In the genomic region with DNA sequence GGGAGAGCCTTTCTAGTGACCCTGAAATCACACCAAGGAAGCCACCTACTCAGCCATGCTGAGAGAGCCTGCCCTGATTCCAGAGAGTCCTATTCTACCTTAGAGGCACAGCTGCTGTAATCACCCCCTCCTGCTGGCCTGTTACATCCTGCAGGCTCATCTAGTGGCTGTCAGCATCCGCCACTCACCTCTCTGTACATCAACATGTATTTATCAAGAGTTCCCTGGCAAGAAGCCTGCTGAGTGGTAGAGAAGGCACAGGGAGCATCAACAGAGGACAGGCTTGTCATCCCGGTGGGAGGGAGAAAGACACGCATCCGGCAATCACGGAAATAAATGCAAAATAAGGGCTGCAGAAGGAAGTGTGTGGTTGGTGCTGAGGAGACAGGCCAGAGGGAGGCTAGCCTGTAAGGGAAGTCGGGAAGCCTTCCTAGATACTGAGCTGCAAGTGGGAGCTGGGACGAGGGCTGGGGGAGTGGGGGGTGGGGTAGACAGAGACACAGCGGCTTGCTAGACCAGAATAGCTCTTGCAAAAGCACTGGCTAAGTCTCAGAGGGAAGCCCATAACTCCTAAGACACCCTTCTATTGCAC, we compare ENCODE assay signal across 8 mouse cellular contexts.
DNase-seq lines count a peak whose midpoint lies in the region; ATAC-seq and TF ChIP-seq lines count a peak whose summit lies in the region.

No protein-coding gene starts in this region.

- no peak overlapping the region for H3K4me3 ChIP-seq in left cerebral cortex, adult 2 months
- H3K4me3 ChIP-seq in forebrain, embryonic 10.5 days: no peak overlapping the region
- no peak overlapping the region for H3K4me3 ChIP-seq in intestine, embryonic 16.5 days (ENCODE audit: low read length)
- no peak overlapping the region for H3K4me3 ChIP-seq in neural tube, embryonic 14.5 days (ENCODE audit: low read depth, low read length)

- H3K9me3 ChIP-seq in forebrain, embryonic 10.5 days: no peaks in the 10 kb centered on the region
- no peaks in the 10 kb centered on the region for H3K9me3 ChIP-seq in intestine, embryonic 16.5 days (ENCODE audit: control insufficient read depth, low read length)
- no peaks in the 10 kb centered on the region for H3K9me3 ChIP-seq in neural tube, embryonic 14.5 days (ENCODE audit: control insufficient read depth, low read length)

- H3K4me1 ChIP-seq in forebrain, embryonic 10.5 days: peaks cover 28% of the 10 kb centered on the region
- H3K4me1 ChIP-seq in intestine, embryonic 16.5 days (ENCODE audit: control insufficient read depth, insufficient read depth, low read length): peaks cover 17% of the 10 kb centered on the region
- peaks cover 14% of the 10 kb centered on the region; the same call in 1 of the 2 replicates for H3K4me1 ChIP-seq in neural tube, embryonic 14.5 days (ENCODE audit: control insufficient read depth, insufficient read depth, low read length)

- WGBS in forebrain, embryonic 10.5 days: 15% methylated on average over 8 of the region's 8 CpGs
- WGBS in intestine, embryonic 16.5 days: 24% methylated on average over 8 of the region's 8 CpGs
- WGBS in neural tube, embryonic 14.5 days: 9% methylated on average over 8 of the region's 8 CpGs

- intact Hi-C loops in left cerebral cortex, adult 2 months (cut with DNase I): loop anchor here (1.0 to 5.0 kb wide), 3 partner anchors 20 to 60 kb away; no protein-coding TSS in a partner anchor
- intact Hi-C loops in left cerebral cortex, postnatal 10 days (cut with DNase I): no loop called here

- ATAC-seq in intestine, embryonic 16.5 days: peak; percentile 6; the same call in 1 of the 2 replicates
- peak; percentile 39; the same call in 1 of the 2 replicates for ATAC-seq in neural tube, embryonic 14.5 days (ENCODE audit: low read depth)
- no peak for ATAC-seq in inflammation-experienced regulatory T-cells, adult 6 months

- peaks cover 19% of the 10 kb centered on the region for H3K27me3 ChIP-seq in forebrain, embryonic 10.5 days (ENCODE audit: poor library complexity, severe bottlenecking)
- H3K27me3 ChIP-seq in intestine, embryonic 16.5 days (replicated peaks; ENCODE audit: control insufficient read depth, insufficient read depth, low read length): no peaks in the 10 kb centered on the region
- H3K27me3 ChIP-seq in neural tube, embryonic 14.5 days (ENCODE audit: control insufficient read depth, insufficient read depth, low read length): no peaks in the 10 kb centered on the region

- no peaks in the 10 kb centered on the region for H3K36me3 ChIP-seq in forebrain, embryonic 10.5 days (replicated peaks)
- H3K36me3 ChIP-seq in intestine, embryonic 16.5 days (ENCODE audit: control insufficient read depth, insufficient read depth, low read length): no peaks in the 10 kb centered on the region
- no peaks in the 10 kb centered on the region for H3K36me3 ChIP-seq in neural tube, embryonic 14.5 days (ENCODE audit: control insufficient read depth, insufficient read depth, low read length)

- H3K9ac ChIP-seq in intestine, embryonic 16.5 days (ENCODE audit: low read depth, low read length): no peak overlapping the region
- no peak overlapping the region for H3K9ac ChIP-seq in neural tube, embryonic 14.5 days (replicated peaks; ENCODE audit: low read depth, low read length)

- DNase-seq in left cerebral cortex, adult 2 months (ENCODE audit: extremely low spot score in 1 of 2, low spot score in 2 of 2): peak; percentile 31 to 43
- DNase-seq in left cerebral cortex, postnatal 10 days (ENCODE audit: extremely low spot score in 1 of 2, low spot score in 2 of 2): no peak
- DNase-seq in forebrain, embryonic 10.5 days (ENCODE audit: extremely low spot score, low spot score): no peak
- DNase-seq in layer of hippocampus, postnatal 10 days (ENCODE audit: low spot score in 2 of 2): no peak
- no peak for DNase-seq in B cell, adult 2 months

- H3K27ac ChIP-seq in left cerebral cortex, adult 2 months: peak overlapping the region; percentile 82
- peak overlapping the region; percentile 66 for H3K27ac ChIP-seq in forebrain, embryonic 10.5 days
- 0 out of 2 replicates have a peak overlapping the region, but pooled peaks have one; percentile 13 for H3K27ac ChIP-seq in intestine, embryonic 16.5 days (ENCODE audit: low read length)
- H3K27ac ChIP-seq in neural tube, embryonic 14.5 days (ENCODE audit: low read depth, low read length): peak overlapping the region; percentile 66

- no peak overlapping the region for H3K4me2 ChIP-seq in intestine, embryonic 16.5 days (ENCODE audit: low read depth, low read length)
- peak overlapping the region; percentile 7; the same call in 1 of the 2 replicates for H3K4me2 ChIP-seq in neural tube, embryonic 14.5 days (ENCODE audit: low read depth, low read length)

- no peak for TF ChIP-seq CTCF in left cerebral cortex, adult 2 months (IDR thresholded peaks at IDR 0.05)

Comparison
In these comparisons a context has a peak if more than half of its experiments do, and no peak if none do; other contexts are left out.
1. DNase-seq: peak in left cerebral cortex, adult 2 months (2 of 2); none in left cerebral cortex, postnatal 10 days (0 of 2), forebrain, embryonic 10.5 days (single experiment), layer of hippocampus, postnatal 10 days (0 of 2) and B cell, adult 2 months (0 of 2).
2. H3K27ac ChIP-seq: peak in every context shown above with its lines; median percentile 82 in left cerebral cortex, adult 2 months; 66 in forebrain, embryonic 10.5 days; 66 in neural tube, embryonic 14.5 days; 13 in intestine, embryonic 16.5 days.